Mouse (Mus musculus) retina, postnatal 1 day (tissue): Measurements from ENCODE around the gene Atp6v1b1.

Experiments
- DNase-seq: peaks from one replicate; pipeline ENCODE4 v3.0.0-alpha.2; 2012

Atp6v1b1 gene

DNA sequence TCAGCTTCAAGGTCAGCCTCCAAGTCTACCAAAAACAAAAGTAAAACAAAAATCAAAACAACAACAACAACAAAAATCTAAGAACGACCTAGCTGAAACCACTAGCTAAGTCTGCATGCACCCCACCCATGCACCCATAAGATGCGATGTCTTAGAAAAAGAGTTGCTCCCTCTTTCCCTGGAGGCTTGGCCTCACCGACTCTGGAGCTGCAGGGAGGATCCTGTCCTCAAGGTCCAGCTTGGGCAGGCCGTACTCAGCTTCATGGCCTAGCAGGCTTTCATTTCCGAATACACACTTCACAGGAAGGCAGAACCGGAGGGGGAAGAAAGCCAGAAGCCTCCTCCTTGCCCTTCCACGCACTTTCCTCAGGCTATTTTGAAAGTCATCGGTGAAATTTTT is 25.8 kb upstream of the Atp6v1b1 start:
- DNase-seq, result no peak

DNA sequence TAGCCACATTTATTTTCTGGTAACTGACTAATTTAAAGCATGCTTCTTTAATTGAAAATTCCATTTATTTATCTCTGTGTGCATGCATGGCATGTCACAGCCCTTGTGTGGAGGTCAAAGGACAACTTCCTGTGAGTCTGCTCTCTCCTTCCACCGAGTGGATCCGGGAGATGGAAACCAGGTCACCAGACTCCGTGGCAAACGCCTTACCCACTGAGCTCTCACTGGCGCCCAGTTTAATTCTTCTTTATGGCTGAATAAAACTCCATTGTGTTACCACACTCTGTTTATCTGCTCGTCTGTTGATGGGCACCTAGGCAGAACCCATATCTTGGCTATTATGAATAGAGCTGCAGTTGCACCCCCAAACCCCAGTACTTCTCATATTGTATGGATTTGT is 20.3 kb upstream of the Atp6v1b1 start:
- peak; percentile 63 for DNase-seq

DNA sequence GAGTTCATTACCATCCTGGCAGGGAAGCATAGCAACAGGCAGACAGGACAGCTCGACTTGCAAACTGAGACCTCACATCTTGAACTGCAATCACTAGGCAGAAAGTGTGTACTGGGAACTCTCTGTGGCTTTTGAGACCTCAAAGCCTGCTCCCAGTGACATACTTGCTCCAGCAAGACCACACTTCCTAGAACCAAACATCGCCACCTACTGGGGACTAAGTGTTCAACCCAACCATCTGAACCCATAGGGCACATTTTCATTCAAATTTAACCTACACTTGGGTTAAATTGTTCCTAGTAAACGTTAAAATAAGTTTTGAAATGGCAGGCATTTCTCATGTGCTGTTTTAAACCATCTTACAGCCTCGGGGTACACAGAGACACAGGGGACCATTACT is 15.6 kb upstream of the Atp6v1b1 start:
- DNase-seq, result peak; percentile 62

DNA sequence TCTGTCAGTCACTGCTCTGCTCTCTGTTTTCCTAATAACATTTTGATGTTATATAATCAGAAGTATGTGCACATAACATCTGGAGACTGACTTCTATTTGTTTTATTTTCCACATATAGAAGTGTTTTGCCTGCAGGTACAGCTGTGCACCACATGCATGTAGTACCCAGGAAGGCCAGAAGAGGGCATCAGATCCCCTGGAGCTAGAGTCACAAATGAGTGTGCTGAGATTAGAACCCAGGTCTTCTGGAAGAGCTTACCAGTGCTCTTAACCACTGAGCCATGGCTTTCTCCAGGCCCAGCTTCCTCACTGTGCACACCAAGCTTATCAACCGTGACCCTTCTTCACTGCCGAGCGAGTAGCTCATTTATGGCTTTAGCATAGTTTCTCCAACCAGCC is 14.3 kb upstream of the Atp6v1b1 start:
- DNase-seq, result no peak

GRCm38 (mm10) chr6:83729350-83729970 is 13.3 kb upstream of the Atp6v1b1 start:
- no peak for DNase-seq

DNA sequence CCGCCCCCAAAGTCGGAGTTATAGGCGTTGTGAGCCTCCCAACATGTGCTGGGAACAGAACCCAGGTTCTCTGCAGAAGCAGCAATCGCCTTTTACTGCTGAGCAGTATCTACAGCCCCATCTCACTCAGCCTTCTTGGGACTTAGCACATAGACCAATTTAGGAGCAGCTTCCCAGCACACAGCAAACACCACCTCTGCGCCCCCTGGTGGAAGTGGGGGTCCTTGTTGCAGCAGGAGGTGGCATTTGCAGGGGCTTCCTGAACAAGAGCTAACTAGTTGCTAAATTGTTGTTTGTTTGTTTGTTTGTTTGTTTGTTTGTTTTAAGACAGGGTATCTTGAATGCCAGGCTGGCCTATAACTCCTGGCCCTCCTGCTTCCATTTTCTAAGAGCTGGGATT is 11.7 kb upstream of the Atp6v1b1 start:
- peak; percentile 84 for DNase-seq

- no peak for DNase-seq
Measured at GRCm38 (mm10) chr6:83737311-83737710, 5.5 kb upstream of the Atp6v1b1 start.

DNA sequence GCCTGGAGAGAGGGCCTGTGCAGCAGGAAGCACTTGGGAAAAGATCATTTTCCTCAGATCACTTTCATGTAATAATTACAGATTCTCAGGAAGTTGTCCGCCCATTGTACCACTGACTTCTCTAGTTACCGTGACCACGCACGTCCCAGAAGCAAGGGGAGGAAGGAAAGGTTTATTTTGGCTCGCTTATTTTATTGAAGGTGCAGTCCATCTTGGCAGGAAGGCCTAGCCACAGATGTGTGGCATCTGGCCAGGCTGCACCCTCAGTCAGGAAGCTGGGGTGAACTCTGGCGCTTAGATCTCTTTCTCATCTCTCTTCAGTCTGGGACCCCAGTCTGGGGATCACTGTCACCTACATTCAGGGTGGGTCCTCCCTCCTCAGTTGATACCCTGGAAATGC is 4.2 kb upstream of the Atp6v1b1 start:
- DNase-seq, result no peak

DNA sequence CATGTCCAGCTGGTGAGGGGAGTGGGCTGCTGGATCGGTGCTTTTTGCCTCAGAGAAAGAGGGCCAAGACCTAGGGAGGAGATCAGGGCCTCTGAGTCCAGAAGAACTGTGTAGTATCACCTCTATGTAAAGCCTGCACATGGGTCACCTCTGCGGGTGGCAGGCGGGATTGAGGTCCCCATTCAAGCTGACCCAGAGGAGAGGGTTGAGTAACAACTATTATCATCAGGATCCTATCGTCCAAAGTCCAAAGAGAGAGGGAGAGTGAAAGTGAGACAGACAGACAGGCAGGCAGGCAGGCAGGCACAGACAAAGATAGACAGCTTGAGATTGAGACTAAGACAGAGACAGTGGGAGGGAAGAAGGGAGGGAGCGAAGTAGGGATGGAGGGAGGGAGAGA is 422 bp downstream of the Atp6v1b1 start:
- no peak for DNase-seq

- DNase-seq, result no peak
Measured at GRCm38 (mm10) chr6:83744126-83744525, 1.3 kb downstream of the Atp6v1b1 start.

GRCm38 (mm10) chr6:83744557-83744956 is 1.8 kb downstream of the Atp6v1b1 start:
- no peak for DNase-seq

- DNase-seq, result no peak
Measured at GRCm38 (mm10) chr6:83745466-83745865, 2.7 kb downstream of the Atp6v1b1 start.

- DNase-seq, result peak; percentile 59
Measured at GRCm38 (mm10) chr6:83749286-83749685, 6.5 kb downstream of the Atp6v1b1 start.

GRCm38 (mm10) chr6:83750171-83750684 is 7.4 kb downstream of the Atp6v1b1 start:
- peak; percentile 82 for DNase-seq

GRCm38 (mm10) chr6:83756051-83756450 is 13.3 kb downstream of the Atp6v1b1 start:
- no peak for DNase-seq

GRCm38 (mm10) chr6:83762344-83762743 is 19.6 kb downstream of the Atp6v1b1 start, which contains the start of gene Ankrd53:
TSS of gene Ankrd53 (plus strand) at chr6:83762644.
- DNase-seq, result no peak

- peak; percentile 64 for DNase-seq
Measured at GRCm38 (mm10) chr6:83762880-83763431, 20.2 kb downstream of the Atp6v1b1 start.

DNA sequence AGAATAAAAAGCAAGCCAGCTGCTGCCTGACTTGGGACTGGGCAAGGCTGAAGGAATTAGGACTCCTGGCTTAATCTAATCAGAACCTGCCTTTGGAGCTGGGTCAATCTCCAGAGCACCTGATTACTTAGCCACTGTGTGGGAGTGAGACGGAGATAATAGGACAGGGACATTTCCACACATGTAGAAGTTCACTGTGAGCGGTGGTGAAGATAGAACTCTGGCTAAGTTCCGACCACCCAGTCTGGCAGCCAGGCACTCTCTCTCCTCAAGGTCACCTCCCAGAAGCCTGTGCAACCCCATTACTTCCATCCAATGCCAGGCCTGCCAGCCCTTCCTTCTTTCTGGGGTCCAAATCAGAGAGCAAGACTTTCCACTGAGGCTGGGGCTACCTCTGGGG is 24.2 kb downstream of the Atp6v1b1 start:
- peak; percentile 34 for DNase-seq

- DNase-seq, result no peak
Measured at GRCm38 (mm10) chr6:83768485-83768884, 25.7 kb downstream of the Atp6v1b1 start.

GRCm38 (mm10) chr6:83774126-83774525 is 31.3 kb downstream of the Atp6v1b1 start:
- DNase-seq, result no peak

DNA sequence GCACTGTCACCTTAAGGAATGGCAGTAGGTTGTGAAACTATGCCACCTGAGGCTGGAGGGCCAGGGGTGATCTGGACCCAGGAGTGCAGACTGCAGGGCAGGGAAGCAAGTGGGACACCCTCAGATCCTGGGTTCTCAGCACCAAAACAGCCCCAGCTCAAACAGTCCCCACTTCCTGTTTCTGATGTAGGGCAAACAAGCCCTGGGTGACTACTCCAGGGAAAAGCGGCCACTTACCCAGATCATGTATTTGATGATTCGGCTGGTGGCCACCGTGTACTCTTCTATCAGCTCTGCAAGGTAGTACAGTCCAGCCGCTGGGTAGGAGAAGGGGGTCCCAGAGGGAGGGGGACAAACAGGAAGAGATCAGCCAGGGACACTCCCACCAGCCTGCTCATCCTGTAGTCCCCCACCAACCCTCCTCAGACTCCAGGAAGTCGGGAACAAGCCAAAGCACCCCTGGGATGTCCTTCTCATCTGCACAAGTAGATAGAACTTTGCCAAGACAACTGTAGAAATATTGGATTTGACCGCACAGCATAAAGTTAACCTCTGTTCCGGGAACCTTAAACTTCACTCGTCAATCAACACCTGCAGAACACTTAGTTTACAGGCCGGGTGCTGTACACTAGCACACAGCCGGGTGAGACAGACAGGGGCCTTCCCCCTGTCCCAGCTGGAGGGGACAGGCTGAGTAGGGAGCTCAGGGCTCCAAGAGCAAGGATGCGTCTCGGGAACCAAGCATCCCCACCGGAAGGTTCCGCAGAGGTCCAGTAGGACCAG is 32.2 kb downstream of the Atp6v1b1 start:
- peak; percentile 40 for DNase-seq

DNA sequence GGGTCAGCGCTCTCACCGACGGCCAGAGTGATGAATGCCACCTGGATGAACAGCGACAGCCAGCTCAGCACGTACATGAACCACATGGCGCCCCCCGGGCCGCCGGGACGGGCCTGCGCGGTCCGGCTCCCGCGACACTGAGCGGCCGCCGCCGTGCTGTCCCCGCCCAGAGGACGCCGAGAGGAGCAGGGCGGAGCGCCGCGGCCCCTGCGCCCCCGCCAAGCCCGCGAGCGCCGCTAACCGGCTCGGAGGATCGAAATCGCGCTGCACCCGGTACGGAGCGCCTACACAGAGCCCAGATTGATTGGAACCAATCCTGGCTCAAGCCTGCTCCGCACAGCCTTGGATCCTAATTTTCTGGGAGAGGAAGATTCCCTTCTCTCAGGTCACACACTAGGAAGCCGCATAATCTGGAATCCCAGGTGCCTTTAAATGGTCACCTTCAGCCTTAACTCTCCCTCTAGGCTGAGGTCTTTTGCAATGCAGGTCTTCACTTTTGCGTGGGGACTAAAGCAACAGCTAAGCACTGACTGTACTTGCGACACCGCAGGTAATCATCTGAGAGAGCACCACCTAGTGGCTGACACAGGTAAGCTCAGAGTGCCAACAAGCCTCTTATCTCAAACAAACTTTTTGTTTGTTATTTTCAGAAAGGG is 33.0 kb downstream of the Atp6v1b1 start, which contains the start of gene Tex261:
Gene Tex261, minus strand, starts transcription at position 176 of the 656 bp plus-strand sequence.
- DNase-seq, result peak; percentile 95

DNA sequence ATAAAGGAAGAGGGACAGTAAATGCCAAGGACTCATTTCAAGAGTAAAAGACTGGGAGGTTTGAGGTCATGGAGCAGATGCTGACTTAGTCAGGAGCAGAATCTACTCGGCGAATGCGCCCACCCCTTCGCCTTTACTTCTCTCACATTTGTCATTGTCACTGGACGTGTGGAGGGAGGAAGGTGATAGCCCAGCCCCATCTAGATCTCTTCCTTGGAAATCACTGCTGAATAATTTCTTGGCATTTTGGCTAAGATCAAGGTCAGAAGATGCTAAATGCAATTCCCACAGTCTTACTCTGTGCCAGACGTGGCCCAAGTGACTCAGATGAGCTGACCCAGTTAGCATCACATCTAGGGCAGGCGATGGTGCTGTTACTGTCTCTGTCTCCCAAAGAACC is 35.5 kb downstream of the Atp6v1b1 start:
- no peak for DNase-seq
